ENCODE assay signal across 9 mouse cellular contexts in the genomic region with DNA sequence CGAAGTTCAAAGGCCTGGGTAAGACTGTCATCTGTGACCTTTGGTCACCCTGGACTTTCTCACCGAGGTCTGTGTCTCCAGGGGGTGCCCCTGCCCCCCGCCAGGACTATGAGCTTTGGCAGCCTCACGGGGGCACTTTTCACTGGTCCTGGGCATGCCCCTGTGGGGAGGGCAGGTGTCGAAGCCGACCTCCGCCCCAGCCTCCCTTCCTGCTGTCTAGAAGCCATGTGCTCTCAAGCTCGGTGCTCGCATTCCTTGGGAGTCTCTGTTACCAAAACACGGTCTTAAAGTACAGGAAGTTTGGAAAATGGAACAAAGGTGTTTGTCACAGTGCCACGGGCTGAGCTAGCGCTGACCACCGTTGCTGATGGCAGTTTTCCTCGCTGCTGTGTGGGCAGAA. TPM values are rescaled to one million over a fixed set of nuclear protein-coding genes. Genes with fewer than 3 reads are reported as not detected.
DNase-seq lines count a peak whose midpoint lies in the region; ATAC-seq and TF ChIP-seq lines count a peak whose summit lies in the region.
"Had no signal": no experiment of that assay in that cellular context is flagged by ENCODE, and none has a peak within 500 bp of the region (broad histone marks: within the 10 kb centered on the region; RNA-seq: fewer than 3 reads in every experiment).

No protein-coding gene starts in this region.

- H3K9me3 ChIP-seq in forebrain, embryonic 12.5 days, result no peaks in the 10 kb centered on the region
- no peaks in the 10 kb centered on the region for H3K9me3 ChIP-seq in kidney, embryonic 16.5 days (ENCODE audit: low read length)
- H3K9me3 ChIP-seq in neural tube, embryonic 14.5 days (ENCODE audit: control insufficient read depth, low read length), result no peaks in the 10 kb centered on the region

- H3K9ac ChIP-seq in forebrain, embryonic 12.5 days, result peak overlapping the region; percentile 55; the same call in 1 of the 2 replicates
- peak overlapping the region; percentile 20; the same call in 1 of the 2 replicates for H3K9ac ChIP-seq in kidney, embryonic 16.5 days (replicated peaks; ENCODE audit: low read length)
- H3K9ac ChIP-seq in neural tube, embryonic 14.5 days (replicated peaks; ENCODE audit: low read depth, low read length), result no peak overlapping the region

- no peaks in the 10 kb centered on the region for H3K27me3 ChIP-seq in forebrain, embryonic 12.5 days
- no peaks in the 10 kb centered on the region; the same call in 1 of the 2 replicates for H3K27me3 ChIP-seq in kidney, embryonic 16.5 days (ENCODE audit: insufficient read depth, low read length)
- H3K27me3 ChIP-seq in neural tube, embryonic 14.5 days (ENCODE audit: control insufficient read depth, insufficient read depth, low read length), result no peaks in the 10 kb centered on the region

- no peak for DNase-seq in left cerebral cortex, adult 2 months (ENCODE audit: extremely low spot score in 1 of 2, low spot score in 2 of 2)
- DNase-seq in left cerebral cortex, adult 8-10 months (ENCODE audit: low spot score in 2 of 2), result no peak
- no peak for DNase-seq in urinary bladder, adult 18-20 months (ENCODE audit: low spot score in 2 of 2)
- DNase-seq in layer of hippocampus, adult 8-10 months (ENCODE audit: low spot score in 2 of 2), result no peak
- no peak for DNase-seq in gastrocnemius, adult 8-10 months (ENCODE audit: low spot score in 2 of 2)

- no peak for ATAC-seq in forebrain, embryonic 12.5 days (ENCODE audit: low FRiP score)
- ATAC-seq in kidney, embryonic 16.5 days (ENCODE audit: low FRiP score, low TSS enrichment), result 0 out of 2 replicates have a peak, but pooled peaks have one; percentile 5
- ATAC-seq in neural tube, embryonic 14.5 days (ENCODE audit: low read depth), result no peak

- H3K27ac ChIP-seq in left cerebral cortex, adult 2 months, result peak overlapping the region; percentile 95
- H3K27ac ChIP-seq in forebrain, embryonic 12.5 days, result peak overlapping the region; percentile 100
- peak overlapping the region; percentile 65 for H3K27ac ChIP-seq in kidney, embryonic 16.5 days (ENCODE audit: low read length)
- peak overlapping the region; percentile 99; the same call in 1 of the 2 replicates for H3K27ac ChIP-seq in neural tube, embryonic 14.5 days (ENCODE audit: low read depth, low read length)

- H3K4me1 ChIP-seq in forebrain, embryonic 12.5 days, result peaks cover 48% of the 10 kb centered on the region
- peaks cover 35% of the 10 kb centered on the region for H3K4me1 ChIP-seq in kidney, embryonic 16.5 days (ENCODE audit: insufficient read depth, low read length)
- peaks cover 25% of the 10 kb centered on the region for H3K4me1 ChIP-seq in neural tube, embryonic 14.5 days (ENCODE audit: control insufficient read depth, insufficient read depth, low read length)

- no peak for TF ChIP-seq CTCF in left cerebral cortex, adult 2 months (IDR thresholded peaks at IDR 0.05)

- WGBS in forebrain, embryonic 12.5 days, result 60% methylated on average over 14 of the region's 14 CpGs
- 30% methylated on average over 14 of the region's 14 CpGs for WGBS in kidney, embryonic 16.5 days
- 51% methylated on average over 14 of the region's 14 CpGs for WGBS in neural tube, embryonic 14.5 days

- no peaks in the 10 kb centered on the region for H3K36me3 ChIP-seq in forebrain, embryonic 12.5 days (replicated peaks)
- H3K36me3 ChIP-seq in kidney, embryonic 16.5 days (ENCODE audit: insufficient read depth, low read length), result no peaks in the 10 kb centered on the region
- H3K36me3 ChIP-seq in neural tube, embryonic 14.5 days (ENCODE audit: control insufficient read depth, insufficient read depth, low read length), result no peaks in the 10 kb centered on the region

- intact Hi-C loops in left cerebral cortex, adult 2 months (cut with DNase I), result no loop called here

- H3K4me3 ChIP-seq in left cerebral cortex, adult 2 months, result no peak overlapping the region
- H3K4me3 ChIP-seq in forebrain, embryonic 12.5 days (replicated peaks), result no peak overlapping the region
- no peak overlapping the region for H3K4me3 ChIP-seq in kidney, embryonic 16.5 days (ENCODE audit: low read length)
- no peak overlapping the region for H3K4me3 ChIP-seq in neural tube, embryonic 14.5 days (ENCODE audit: low read depth, low read length)
- H3K4me3 ChIP-seq: myocyte had no signal

- H3K4me2 ChIP-seq in forebrain, embryonic 12.5 days, result no peak overlapping the region
- no peak overlapping the region for H3K4me2 ChIP-seq in kidney, embryonic 16.5 days (replicated peaks; ENCODE audit: low read depth, low read length)
- H3K4me2 ChIP-seq in neural tube, embryonic 14.5 days (ENCODE audit: low read depth, low read length), result no peak overlapping the region

RNA-seq across cellular contexts. Expression of a gene that starts 52.7 kb away (rescaled TPM):
- total RNA-seq in left cerebral cortex, adult 2 months (2021), result 10 to 100 TPM; 42.4 to 47.9 TPM
- 10 to 100 TPM; 38.2 to 48.1 (median 42.3) TPM for total RNA-seq in left cerebral cortex, adult 8-10 months (2022)
- polyA plus RNA-seq in forebrain, embryonic 12.5 days (2016; fragmentation: Nextera tagmentation; extraction: Ambion mirVana), result 42.6 and 43.1 TPM in 2 replicates
- 31.9 and 36.1 TPM in 2 replicates for polyA plus RNA-seq in kidney, embryonic 16.5 days (2015; fragmentation: Nextera tagmentation; extraction: Ambion mirVana)
- 27.9 and 31.1 TPM in 2 replicates for polyA plus RNA-seq in neural tube, embryonic 14.5 days (2014; fragmentation: Nextera tagmentation; extraction: Ambion mirVana)
- 10 to 100 TPM; 35.8 to 44.1 (median 39.9) TPM for total RNA-seq in layer of hippocampus, adult 8-10 months (2022)
- 100 to 1,000 TPM; 196 to 240 (median 221) TPM for total RNA-seq in gastrocnemius, adult 8-10 months (2022)

Comparison
In these comparisons a context has a peak if more than half of its experiments do, and no peak if none do; other contexts are left out.
1. RNA of a gene that starts 52.7 kb away (total RNA-seq): 196 to 240 TPM in gastrocnemius, adult 8-10 months; 42.4 to 47.9 TPM in left cerebral cortex, adult 2 months, 38.2 to 48.1 TPM in left cerebral cortex, adult 8-10 months and 35.8 to 44.1 TPM in layer of hippocampus, adult 8-10 months; every median in the first group is over 4 times any median in the second.
2. Peak in every context shown above with its lines, with median percentiles within 50 percentile points of each other: H3K27ac ChIP-seq.